Mouse (Mus musculus): ENCODE results near the gene Tppp3. TPM values are rescaled to one million over a fixed set of nuclear protein-coding genes. Genes with fewer than 3 reads are reported as not detected.

Gene Tppp3
- polyA plus RNA-seq, 1 experiment from 2014 or later, result 67.9 TPM

GRCm38 (mm10) chr8:105454088-105454487 lies 17.2 kb downstream of the Tppp3 start:
- no peak for TF ChIP-seq CTCF (IDR thresholded peaks at IDR 0.05; ENCODE audit: low read depth)
- 60% methylated on average over 5 of the region's 5 CpGs for WGBS

GRCm38 (mm10) chr8:105453296-105453695 lies 18.0 kb downstream of the Tppp3 start:
- no peak overlapping the region for H3K4me2 ChIP-seq (replicated peaks; ENCODE audit: low read depth)
- peaks cover 3% of the 10 kb centered on the region; the same call in 1 of the 2 replicates for H3K27me3 ChIP-seq (replicated peaks; ENCODE audit: control insufficient read depth, insufficient read depth, low read length)
- H3K9ac ChIP-seq (ENCODE audit: low read depth, low read length), result no peak overlapping the region
- no peaks in the 10 kb centered on the region for H3K36me3 ChIP-seq (ENCODE audit: control insufficient read depth, insufficient read depth)
- H3K4me3 ChIP-seq (ENCODE audit: low read depth, low read length), result no peak overlapping the region
- H3K4me1 ChIP-seq (replicated peaks; ENCODE audit: control insufficient read depth, insufficient read depth, low read length), result no peaks in the 10 kb centered on the region
- H3K9me3 ChIP-seq (ENCODE audit: control insufficient read depth), result no peaks in the 10 kb centered on the region
- 62% methylated on average over 5 of the region's 5 CpGs for WGBS
- H3K27ac ChIP-seq (ENCODE audit: low read depth, low read length), result no peak overlapping the region
- TF ChIP-seq CTCF (IDR thresholded peaks at IDR 0.05; ENCODE audit: low read depth), result peak; percentile 50
- no peak for ATAC-seq

More at GRCm38 (mm10) chr8:105454088-105454487, 17.2 kb downstream of the Tppp3 start:
- Histone ChIP-seq H3K4me2 (replicated peaks; ENCODE audit: low read depth) (no peak overlapping the region), H3K4me1 (replicated peaks; ENCODE audit: control insufficient read depth, insufficient read depth, low read length) (no peaks in the 10 kb centered on the region), H3K36me3 (ENCODE audit: control insufficient read depth, insufficient read depth) (no peaks in the 10 kb centered on the region), H3K4me3 (ENCODE audit: low read depth, low read length) (no peak overlapping the region), H3K27ac (ENCODE audit: low read depth, low read length) (no peak overlapping the region), H3K9me3 (ENCODE audit: control insufficient read depth) (no peaks in the 10 kb centered on the region), H3K27me3 (replicated peaks; ENCODE audit: control insufficient read depth, insufficient read depth, low read length) (peaks cover 3% of the 10 kb centered on the region; the same call in 1 of the 2 replicates), H3K9ac (ENCODE audit: low read depth, low read length) (no peak overlapping the region)
- no peak for ATAC-seq

- TF ChIP-seq CTCF (IDR thresholded peaks at IDR 0.05; ENCODE audit: low read depth), result no peak
- Histone ChIP-seq H3K4me2 (replicated peaks; ENCODE audit: low read depth) (no peak overlapping the region), H3K9me3 (ENCODE audit: control insufficient read depth) (no peaks in the 10 kb centered on the region), H3K4me1 (replicated peaks; ENCODE audit: control insufficient read depth, insufficient read depth, low read length) (no peaks in the 10 kb centered on the region), H3K27me3 (replicated peaks; ENCODE audit: control insufficient read depth, insufficient read depth, low read length) (peaks cover 3% of the 10 kb centered on the region; the same call in 1 of the 2 replicates), H3K27ac (ENCODE audit: low read depth, low read length) (no peak overlapping the region), H3K4me3 (ENCODE audit: low read depth, low read length) (no peak overlapping the region), H3K36me3 (ENCODE audit: control insufficient read depth, insufficient read depth) (no peaks in the 10 kb centered on the region), H3K9ac (ENCODE audit: low read depth, low read length) (no peak overlapping the region)
- 57% methylated on average over 15 of the region's 15 CpGs for WGBS
- no peak for ATAC-seq
These were observed 19.3 kb downstream of the Tppp3 start for GRCm38 (mm10) chr8:105451903-105452603.

- TF ChIP-seq CTCF (IDR thresholded peaks at IDR 0.05; ENCODE audit: low read depth), result no peak
- no peak for ATAC-seq
- Histone ChIP-seq H3K4me3 (ENCODE audit: low read depth, low read length) (no peak overlapping the region), H3K9me3 (ENCODE audit: control insufficient read depth) (no peaks in the 10 kb centered on the region), H3K4me2 (replicated peaks; ENCODE audit: low read depth) (no peak overlapping the region), H3K27me3 (replicated peaks; ENCODE audit: control insufficient read depth, insufficient read depth, low read length) (peaks cover 3% of the 10 kb centered on the region; the same call in 1 of the 2 replicates), H3K4me1 (replicated peaks; ENCODE audit: control insufficient read depth, insufficient read depth, low read length) (no peaks in the 10 kb centered on the region), H3K27ac (ENCODE audit: low read depth, low read length) (no peak overlapping the region), H3K9ac (ENCODE audit: low read depth, low read length) (no peak overlapping the region), H3K36me3 (ENCODE audit: control insufficient read depth, insufficient read depth) (no peaks in the 10 kb centered on the region)
- 76% methylated on average over 1 of the region's 1 CpGs for WGBS
These were observed 20.3 kb downstream of the Tppp3 start for GRCm38 (mm10) chr8:105450977-105451376.

- no peak overlapping the region for H3K4me2 ChIP-seq (replicated peaks; ENCODE audit: low read depth)
- H3K27me3 ChIP-seq (replicated peaks; ENCODE audit: control insufficient read depth, insufficient read depth, low read length), result no peaks in the 10 kb centered on the region; the same call in 1 of the 2 replicates
- no peak for ATAC-seq
- H3K4me3 ChIP-seq (ENCODE audit: low read depth, low read length), result no peak overlapping the region
- 73% methylated on average over 5 of the region's 5 CpGs for WGBS
- no peak overlapping the region for H3K27ac ChIP-seq (ENCODE audit: low read depth, low read length)
- no peaks in the 10 kb centered on the region for H3K36me3 ChIP-seq (ENCODE audit: control insufficient read depth, insufficient read depth)
- TF ChIP-seq CTCF (IDR thresholded peaks at IDR 0.05; ENCODE audit: low read depth), result no peak
- H3K9ac ChIP-seq (ENCODE audit: low read depth, low read length), result no peak overlapping the region
- H3K4me1 ChIP-seq (replicated peaks; ENCODE audit: control insufficient read depth, insufficient read depth, low read length), result no peaks in the 10 kb centered on the region
- H3K9me3 ChIP-seq (ENCODE audit: control insufficient read depth), result no peaks in the 10 kb centered on the region
These were observed 22.7 kb downstream of the Tppp3 start for GRCm38 (mm10) chr8:105448596-105448995.

GRCm38 (mm10) chr8:105448188-105448587 lies 23.1 kb downstream of the Tppp3 start:
- ATAC-seq, result no peak
- 86% methylated on average over 3 of the region's 3 CpGs for WGBS
- Histone ChIP-seq H3K4me1 (replicated peaks; ENCODE audit: control insufficient read depth, insufficient read depth, low read length) (no peaks in the 10 kb centered on the region), H3K36me3 (ENCODE audit: control insufficient read depth, insufficient read depth) (no peaks in the 10 kb centered on the region), H3K9ac (ENCODE audit: low read depth, low read length) (no peak overlapping the region), H3K4me2 (replicated peaks; ENCODE audit: low read depth) (no peak overlapping the region), H3K9me3 (ENCODE audit: control insufficient read depth) (no peaks in the 10 kb centered on the region), H3K4me3 (ENCODE audit: low read depth, low read length) (no peak overlapping the region), H3K27ac (ENCODE audit: low read depth, low read length) (no peak overlapping the region), H3K27me3 (replicated peaks; ENCODE audit: control insufficient read depth, insufficient read depth, low read length) (no peaks in the 10 kb centered on the region; the same call in 1 of the 2 replicates)
- TF ChIP-seq CTCF (IDR thresholded peaks at IDR 0.05; ENCODE audit: low read depth), result no peak

Data from intestine, postnatal 0 days (tissue).